Mouse (Mus musculus) layer of hippocampus, adult 8-10 months (tissue): Measurements from ENCODE around the gene Mmp11. TPM values are rescaled to one million over a fixed set of nuclear protein-coding genes. Genes with fewer than 3 reads are reported as not detected.

Source experiments
- DNase-seq, 2 experiments: peaks; one replicate each; pipeline ENCODE4 v3.0.0; 2022; ENCODE audit warnings: low spot score in 2 of 2
- total RNA-seq, 4 experiments: library from RNA; stranded (reverse); gene quantifications; 2 replicates each; pipeline ENCODE4 v1.2.4; 2022

Gene Mmp11
- total RNA-seq, 4 experiments from 2014 or later = 1.7 to 2.6 (median 1.8) TPM

DNA sequence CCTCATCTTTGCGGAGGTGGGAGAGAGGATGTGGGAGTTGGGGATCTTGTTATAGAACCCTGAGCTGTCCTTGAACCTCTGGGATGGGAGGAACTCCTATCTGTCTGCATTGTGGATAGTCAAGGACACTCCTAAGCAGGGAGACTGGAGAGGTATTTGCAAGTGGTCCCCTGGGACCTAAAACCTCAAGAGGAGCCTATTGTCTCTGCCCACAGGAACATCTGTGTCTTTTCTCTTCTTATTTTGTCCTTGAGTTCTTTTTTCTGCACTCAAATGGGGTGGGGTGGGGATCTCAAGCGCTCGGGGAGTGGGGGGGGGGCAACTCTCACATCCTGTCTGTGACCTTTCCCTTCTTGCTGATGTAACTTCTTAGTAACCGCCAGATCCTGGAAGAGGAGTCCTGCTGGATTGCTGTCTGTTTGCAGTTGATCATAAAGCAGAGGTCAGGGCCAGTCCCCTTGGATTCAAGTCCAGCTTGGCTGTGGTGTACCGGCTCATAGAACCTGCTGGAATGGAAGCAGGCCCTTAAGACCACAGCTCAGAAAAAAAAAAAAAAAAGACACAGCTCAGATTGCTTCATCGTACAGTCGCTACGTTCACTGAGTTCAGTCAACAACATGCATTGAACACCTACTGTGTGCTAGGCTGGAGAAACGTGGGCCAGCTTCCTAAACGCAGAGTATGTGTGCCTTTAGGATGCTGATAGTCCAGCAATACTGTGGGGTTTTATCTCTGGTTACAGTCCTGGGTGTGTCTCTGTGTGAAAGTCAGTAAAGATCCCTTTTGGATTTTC is 1.8 kb upstream of the Mmp11 start:
- no peak for DNase-seq

DNA sequence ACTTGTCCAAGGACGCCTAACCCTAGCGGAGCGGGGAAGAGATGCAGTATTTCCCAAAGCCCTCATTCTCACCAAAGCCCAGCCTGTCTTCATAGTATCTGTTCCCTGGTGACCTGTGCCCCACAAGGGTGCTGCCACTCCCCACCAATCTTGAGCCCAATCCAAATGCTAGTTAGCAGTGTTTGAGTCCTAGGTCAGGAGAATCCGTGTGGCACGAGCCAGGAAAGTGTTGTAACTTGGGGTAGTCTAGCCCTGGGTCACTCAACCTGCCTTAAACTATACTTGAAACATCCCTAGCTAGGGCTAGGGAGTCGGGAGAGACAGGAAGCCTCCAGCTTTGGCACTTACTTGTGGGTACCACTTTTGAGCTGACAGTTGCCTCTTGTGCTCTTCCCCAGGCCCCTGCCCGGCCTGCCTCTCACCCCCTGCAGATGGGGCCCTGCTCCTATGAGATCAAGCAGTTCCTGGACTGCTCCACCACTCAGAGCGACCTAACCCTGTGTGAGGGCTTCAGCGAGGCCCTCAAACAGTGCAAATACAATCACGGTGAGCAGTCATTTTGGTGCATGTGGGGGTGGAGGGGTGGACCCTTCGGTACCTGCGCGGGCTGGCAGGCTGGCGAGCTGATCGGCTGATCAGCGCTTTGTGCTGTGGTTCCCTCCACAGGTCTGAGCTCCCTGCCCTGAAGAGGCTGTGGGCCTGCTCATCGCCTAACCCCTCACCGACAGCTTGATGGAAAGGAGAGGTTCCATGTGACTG is 792 bp upstream of the Mmp11 start:
- no peak for DNase-seq

- no peak for DNase-seq
Measured at GRCm38 (mm10) chr10:75934991-75935390, 1.3 kb downstream of the Mmp11 start.

DNA sequence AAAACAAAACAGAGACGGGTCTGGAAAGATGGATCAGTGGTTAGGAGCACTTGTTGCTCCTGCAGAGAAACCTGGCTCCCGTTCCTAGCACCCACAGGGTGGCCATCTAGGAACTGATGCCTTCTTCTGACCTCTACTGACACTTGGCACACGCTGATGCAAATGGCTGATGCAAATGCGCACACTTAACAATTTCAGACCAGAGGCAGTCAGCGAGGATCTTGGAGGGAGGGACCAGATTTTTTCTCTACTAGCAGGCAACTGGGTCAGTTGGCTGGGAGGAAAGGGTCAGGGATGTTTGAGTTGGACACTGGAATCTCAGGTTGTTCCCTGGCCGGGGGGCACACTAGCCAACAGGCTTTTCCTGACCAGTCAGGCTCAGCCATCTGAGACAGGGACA is 3.4 kb downstream of the Mmp11 start, which contains the start of gene Chchd10:
Chchd10 (plus strand) TSS at position 240 of the 400 bp plus-strand sequence.
- no peak for DNase-seq

- DNase-seq = no peak
Measured at GRCm38 (mm10) chr10:75932081-75932678, 4.1 kb downstream of the Mmp11 start.

- DNase-seq = no peak
Measured at GRCm38 (mm10) chr10:75931311-75931710, 5.0 kb downstream of the Mmp11 start.

- DNase-seq = no peak
Measured at GRCm38 (mm10) chr10:75930304-75930703, 6.0 kb downstream of the Mmp11 start.

DNA sequence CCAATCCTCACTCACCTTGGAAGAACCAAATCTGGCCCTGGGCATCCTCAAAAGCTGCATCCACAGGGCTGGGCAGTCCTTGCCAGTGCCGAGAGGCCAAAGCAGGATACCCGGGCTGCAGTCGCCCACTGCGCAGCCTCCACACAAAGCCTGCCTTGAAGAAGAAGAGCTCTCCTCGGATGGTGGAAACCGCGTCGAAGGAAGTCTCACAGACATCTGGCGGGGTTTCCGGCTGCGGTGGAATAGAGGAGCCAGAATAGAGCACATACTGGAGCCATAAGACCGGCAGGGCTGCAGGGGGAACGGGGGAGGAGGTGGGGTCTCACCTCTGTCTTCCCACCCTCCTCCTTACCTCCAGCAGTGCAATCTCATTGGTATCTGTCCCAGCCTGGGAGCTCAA is 9.9 kb downstream of the Mmp11 start:
- no peak for DNase-seq

GRCm38 (mm10) chr10:75924324-75924723 is 12.0 kb downstream of the Mmp11 start:
- DNase-seq = no peak

DNA sequence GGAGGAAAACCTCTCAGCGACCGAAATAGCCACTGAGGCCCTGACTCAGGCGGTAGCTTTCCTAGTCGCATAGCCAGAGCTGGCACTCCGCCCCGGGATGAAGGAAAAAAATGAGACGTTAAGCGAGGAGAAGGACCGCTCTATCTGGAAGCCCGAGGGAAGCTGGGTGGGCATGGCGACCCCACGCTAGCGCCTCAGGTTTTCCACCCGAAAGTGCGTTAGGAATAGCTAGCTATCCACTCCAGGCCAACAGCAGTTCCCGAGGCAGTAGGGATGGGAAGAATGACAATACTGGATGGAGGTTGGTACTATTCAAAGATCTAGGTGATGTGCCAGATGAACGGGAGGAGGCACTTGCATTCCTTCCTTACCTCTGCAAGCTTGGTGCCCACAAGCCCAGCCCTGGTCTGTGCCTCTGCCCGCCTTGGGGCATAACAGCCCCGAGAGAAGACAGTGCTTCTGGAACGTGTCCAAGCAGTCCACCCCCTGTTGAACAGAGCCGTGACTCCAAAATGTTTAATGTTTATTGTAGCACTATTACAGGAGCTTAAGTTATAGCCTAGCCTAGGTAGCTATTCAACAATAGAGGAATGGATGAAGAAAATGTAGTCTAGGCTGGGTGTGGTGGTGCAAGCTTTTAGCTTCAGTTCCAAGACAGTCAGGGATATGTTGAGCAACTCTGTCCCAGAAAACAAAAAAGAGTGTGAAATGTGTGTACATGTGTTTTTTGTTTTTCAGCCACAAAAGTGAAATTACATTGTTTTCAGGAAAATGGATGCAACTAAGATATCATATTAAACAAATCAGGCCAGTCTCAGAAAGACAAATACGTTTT is 14.4 kb downstream of the Mmp11 start:
- DNase-seq = no peak

DNA sequence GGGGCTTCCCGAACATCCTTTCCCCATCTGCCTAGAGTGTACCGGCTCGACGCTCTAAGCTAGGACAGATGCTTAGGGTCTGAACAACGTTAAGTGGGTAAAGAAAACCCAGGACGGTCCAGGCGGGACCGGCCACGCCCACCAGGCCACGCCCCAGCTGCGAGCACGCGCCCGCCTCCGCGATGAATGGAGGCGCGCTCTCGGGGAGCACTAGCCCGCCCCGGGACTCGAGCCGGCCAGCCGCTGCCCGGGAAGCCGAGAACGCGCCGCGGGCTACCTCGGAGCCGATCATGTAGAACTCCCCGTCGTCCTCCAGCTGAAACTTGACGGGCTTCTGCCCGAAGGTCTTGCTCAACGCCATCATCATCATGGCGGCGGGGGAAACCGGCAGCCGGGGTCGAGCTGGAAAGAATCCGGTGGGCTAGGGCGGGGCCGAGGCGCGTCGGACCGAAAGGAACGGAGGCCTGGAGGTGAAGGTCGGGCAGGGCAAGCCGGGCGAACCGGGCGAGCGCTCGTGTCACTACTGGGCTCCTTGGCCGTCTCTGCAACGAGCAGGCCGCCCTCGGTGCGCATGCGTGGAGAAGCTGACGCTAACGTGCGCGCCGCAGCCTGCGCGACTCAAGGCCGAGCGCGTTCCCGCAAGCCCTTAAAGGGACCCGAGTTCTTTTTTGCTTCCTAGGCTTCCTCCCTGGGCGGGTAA is 15.1 kb downstream of the Mmp11 start, which contains the start of gene Smarcb1:
Smarcb1 (minus strand) TSS at position 592 of the 700 bp plus-strand sequence.
- DNase-seq = peak; percentile 91 to 95

DNA sequence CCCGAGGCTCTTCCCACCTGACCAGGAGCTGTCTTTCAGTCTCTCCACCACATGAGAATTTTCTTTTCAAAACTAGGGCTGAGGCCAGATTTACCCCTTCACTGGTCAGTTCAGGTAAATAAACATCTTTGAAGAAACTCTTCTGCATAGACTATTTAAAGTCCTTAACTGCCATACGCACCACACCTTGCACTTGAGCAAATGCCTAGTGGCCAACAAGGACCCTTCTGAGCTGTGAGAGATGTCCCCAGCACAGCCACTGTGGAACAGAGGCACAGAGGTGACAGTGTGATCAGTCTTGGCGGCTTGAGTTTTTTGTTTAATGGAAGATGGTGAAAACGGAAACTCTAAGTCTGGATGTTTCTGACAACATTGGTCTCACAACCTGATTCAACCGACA is 17.3 kb downstream of the Mmp11 start:
- no peak for DNase-seq

- DNase-seq = no peak
Measured at GRCm38 (mm10) chr10:75916840-75917239, 19.5 kb downstream of the Mmp11 start.

DNA sequence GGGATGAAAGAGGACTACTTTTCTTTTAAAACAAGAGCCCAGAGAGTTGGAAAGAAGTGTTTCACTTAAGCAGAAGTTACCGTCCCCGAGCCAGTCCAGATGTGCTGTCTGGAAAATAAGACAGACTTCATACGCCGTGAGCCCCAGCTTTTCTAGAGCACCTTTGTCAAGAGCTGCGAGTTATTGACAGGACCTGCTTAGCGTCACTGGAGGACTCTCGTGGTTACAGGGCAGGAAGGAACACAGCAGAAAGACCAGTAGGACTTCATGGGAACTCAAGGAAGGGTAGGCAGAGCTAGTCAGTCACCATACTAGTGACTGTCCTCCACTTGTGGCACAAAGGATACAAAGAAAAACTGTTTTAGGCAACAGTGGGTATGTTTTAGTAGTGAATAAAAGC is 20.7 kb downstream of the Mmp11 start:
- DNase-seq = no peak

- no peak for DNase-seq
Measured at GRCm38 (mm10) chr10:75913013-75913589, 23.2 kb downstream of the Mmp11 start.

DNA sequence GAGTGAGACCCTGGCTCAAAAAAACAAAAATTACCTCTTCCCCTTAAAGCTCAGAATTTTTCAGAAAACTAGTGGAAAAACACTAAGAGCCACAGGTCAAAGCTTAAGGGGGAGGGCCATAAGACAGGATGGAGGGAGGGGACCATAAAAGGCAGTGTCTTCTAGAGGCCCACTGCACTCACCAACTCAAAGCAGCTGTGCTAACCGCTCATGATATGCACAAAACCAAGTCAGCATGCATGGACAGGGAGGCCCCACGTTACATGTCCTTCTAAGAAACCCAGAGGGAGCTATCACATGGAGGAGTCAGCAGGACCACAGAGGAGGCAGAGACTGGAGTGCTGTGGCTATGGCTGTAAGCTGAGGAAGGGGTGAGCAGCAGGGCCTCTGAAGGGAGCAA is 25.6 kb downstream of the Mmp11 start:
- no peak for DNase-seq

GRCm38 (mm10) chr10:75906882-75907281 is 29.4 kb downstream of the Mmp11 start:
- no peak for DNase-seq

DNA sequence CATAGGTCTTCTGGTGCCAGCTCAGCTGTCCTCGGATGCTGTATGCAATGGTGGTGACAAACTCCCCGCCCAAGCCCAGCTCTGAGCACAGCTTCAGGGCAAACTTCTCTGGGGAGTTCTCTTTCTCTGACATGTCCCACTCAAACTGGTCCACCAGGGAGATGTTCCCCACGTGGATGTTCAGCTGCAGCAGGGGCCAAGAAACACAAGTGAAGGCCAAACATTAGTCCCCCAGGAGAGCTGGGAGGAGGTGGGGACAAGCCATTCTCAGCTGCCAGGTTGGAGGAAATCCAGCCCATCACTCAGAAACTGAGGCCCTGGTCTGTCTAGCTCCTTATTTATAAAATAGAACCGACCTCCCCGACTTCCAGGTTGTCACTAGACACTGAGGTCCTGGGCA is 31.9 kb downstream of the Mmp11 start:
- DNase-seq = no peak

DNA sequence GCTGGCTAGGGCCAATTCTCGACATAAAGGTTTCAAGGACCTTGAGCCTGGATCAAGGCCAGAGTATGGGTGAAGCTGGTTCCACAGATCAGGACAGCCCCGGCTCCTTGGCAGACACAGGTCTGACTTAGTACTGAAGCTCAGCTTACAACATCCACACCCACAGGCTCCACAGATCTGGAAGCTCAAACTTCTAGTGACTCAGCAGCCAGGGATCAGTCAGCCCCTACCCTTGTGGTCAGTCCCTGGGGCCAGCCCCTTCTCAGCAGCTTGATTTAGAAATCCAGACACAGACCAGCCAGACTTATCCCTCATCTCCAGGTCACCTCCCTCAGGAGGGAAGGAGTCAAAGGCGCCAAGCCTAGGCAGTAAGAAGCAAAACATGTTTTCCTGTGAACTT is 37.5 kb downstream of the Mmp11 start:
- no peak for DNase-seq

GRCm38 (mm10) chr10:75898039-75898564 is 38.2 kb downstream of the Mmp11 start:
- no peak for DNase-seq
